Mouse (Mus musculus) liver, embryonic 14.5 days (tissue): ENCODE results near the gene Ccdc159. TPM values are rescaled to one million over a fixed set of nuclear protein-coding genes. Genes with fewer than 3 reads are reported as not detected.

Experiments
- ATAC-seq: fragments of 200-750 bp; cut with Nextera tagmentation; 2 replicates; pipeline ENCODE4 v1.8.0; 2017; ENCODE audit warnings: moderate number of reproducible peaks, mild to moderate bottlenecking, moderate library complexity; ENCODE audit not compliant: insufficient read depth
- DNase-seq, 3 experiments: peaks; one replicate each; pipeline ENCODE4 v3.0.0-alpha.2; 2012 to 2013; ENCODE audit warnings: low read depth in 3 of 3, low spot score in 3 of 3
- H3K27ac ChIP-seq: fragments of 300-500 bp; sonication (generic); 2 replicates; pipeline ENCODE4 v1.5.1; 2014; ENCODE audit warnings: moderate library complexity, mild to moderate bottlenecking, control low read depth, inconsistent platforms
- H3K27me3 ChIP-seq: fragments of 300-500 bp; sonication (generic); 2 replicates; pipeline ENCODE4 v1.6.1; 2014; ENCODE audit warnings: mild to moderate bottlenecking, low read length, moderate library complexity; ENCODE audit not compliant: control insufficient read depth, insufficient read depth
- H3K36me3 ChIP-seq: fragments of 300-500 bp; sonication (generic); replicated peaks from 2 replicates; pipeline ENCODE4 v1.6.1; 2014; ENCODE audit warnings: low read depth; ENCODE audit not compliant: control insufficient read depth, insufficient read depth
- H3K4me1 ChIP-seq, 2 experiments: fragments of 200-500 bp in 1 of 2; fragments of 300-500 bp in 1 of 2; sonication (generic) in 1 of 2; replicated peaks; 2 replicates each; pipeline ENCODE4 v1.6.1; 2012 to 2014; ENCODE audit warnings: antibody characterized with exemption in 1 of 2, inconsistent platforms in 1 of 2, low read length in 1 of 2; ENCODE audit not compliant: control insufficient read depth in 2 of 2, insufficient read depth in 2 of 2
- H3K4me2 ChIP-seq: fragments of 300-500 bp; sonication (generic); 2 replicates; pipeline ENCODE4 v1.6.1; 2014; ENCODE audit warnings: low read depth, mild to moderate bottlenecking, control low read depth, moderate library complexity
- H3K4me3 ChIP-seq, 2 experiments: fragments of 200-500 bp in 1 of 2; fragments of 300-500 bp in 1 of 2; sonication (generic) in 1 of 2; 2 replicates each; pipeline ENCODE4 v1.5.1; 2012 to 2014; ENCODE audit warnings: low read depth in 2 of 2, low read length in 2 of 2, mild to moderate bottlenecking in 2 of 2, control low read depth in 1 of 2, inconsistent platforms in 1 of 2, moderate library complexity in 1 of 2; ENCODE audit not compliant: insufficient read depth in 1 of 2
- H3K9ac ChIP-seq: fragments of 300-500 bp; sonication (generic); replicated peaks from 2 replicates; pipeline ENCODE4 v1.6.1; 2014; ENCODE audit warnings: mild to moderate bottlenecking, control low read depth, moderate library complexity
- H3K9me3 ChIP-seq: fragments of 300-500 bp; sonication (generic); 2 replicates; pipeline ENCODE4 v1.6.1; 2016; ENCODE audit warnings: low read length, mixed read lengths; ENCODE audit not compliant: control insufficient read depth
- CTCF ChIP-seq: IDR thresholded peaks from 2 replicates; pipeline ENCODE4 v1.5.1; 2016; ENCODE audit warnings: antibody characterized with exemption, low read depth, control low read depth
- EP300 ChIP-seq: IDR thresholded peaks from 2 replicates; pipeline ENCODE4 v1.6.1; 2016; ENCODE audit warnings: antibody characterized with exemption, low read depth
- whole genome bisulfite sequencing: fragments of 180-500 bp; shearing (Covaris S2); extraction: QIAGEN DNeasy Blood & Tissue Kit; methylation state at CpG from one replicate; pipeline ENCODE4 v1.1.7; 2014; ENCODE audit not compliant: insufficient replicate concordance; 5-methylcytosine and 5-hydroxymethylcytosine counted together
- polyA plus RNA-seq, 2 experiments: library from polyadenylated mRNA; depleted of rRNA in 1 of 2; stranded (reverse) in 1 of 2; unstranded in 1 of 2; fragments of >200 nt; fragmentation: Nextera tagmentation in 1 of 2; extraction: Ambion mirVana in 1 of 2; gene quantifications; 2 replicates each; pipeline versions ENCODE4 v1.2.1 to v1.2.3; 2012 to 2014

The Ccdc159 gene
- polyA plus RNA-seq, 2 experiments: 0.52 to 1.4 TPM

DNA sequence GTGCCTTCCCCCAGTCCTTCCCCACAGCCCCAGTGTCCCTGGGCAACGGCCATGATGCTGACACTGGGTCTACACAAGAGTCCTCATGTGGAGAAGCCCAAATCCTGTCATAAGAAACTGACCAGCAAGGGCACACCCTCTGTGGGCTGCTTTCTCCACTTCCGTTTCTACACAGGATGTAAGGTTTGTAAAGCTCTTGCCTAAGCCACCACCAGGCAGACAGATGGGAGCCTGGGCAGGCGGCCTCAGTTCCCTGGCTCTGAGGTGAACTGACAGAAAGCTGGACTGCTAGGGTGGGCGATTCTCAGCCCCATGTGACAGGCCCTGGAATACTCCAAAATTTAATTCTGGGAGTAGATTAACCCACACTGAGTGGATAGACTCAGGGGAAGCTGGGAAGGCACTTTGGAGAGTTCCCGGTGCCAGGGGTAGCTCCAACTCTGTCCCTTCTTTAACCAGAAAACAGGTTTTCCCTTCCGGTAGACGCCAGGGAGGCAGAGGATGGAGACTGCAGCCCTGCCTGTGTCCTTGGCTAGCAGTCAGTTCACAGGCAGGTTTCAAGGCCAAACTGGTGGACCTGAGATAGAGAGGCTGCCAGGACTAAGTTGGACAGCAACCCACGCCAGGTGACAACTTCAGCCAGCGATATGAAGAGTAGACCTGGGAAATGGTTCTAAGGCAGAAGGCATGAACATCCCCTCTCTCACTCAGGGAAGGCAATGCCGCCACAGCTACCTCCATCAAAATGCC, 17.6 kb upstream of the Ccdc159 start:
- Histone ChIP-seq H3K4me1 (0 out of 4 replicates have a peak, but pooled peaks cover 0 to 1% of the 10 kb centered on the region in 2 experiments), H3K36me3 (no peaks in the 10 kb centered on the region), H3K9me3 (no peaks in the 10 kb centered on the region), H3K4me3 (no peak overlapping the region), H3K4me2 (no peak overlapping the region), H3K27ac (no peak overlapping the region), H3K27me3 (no peaks in the 10 kb centered on the region), H3K9ac (no peak overlapping the region)
- ATAC-seq: no peak
- TF ChIP-seq EP300 (no peak), CTCF (no peak)
- DNase-seq: no peak
- 53% methylated on average over 10 of the region's 10 CpGs for WGBS

- no peak overlapping the region for H3K27ac ChIP-seq
- 47% methylated on average over 3 of the region's 3 CpGs for whole genome bisulfite sequencing
- ATAC-seq: no peak
Measured at GRCm38 (mm10) chr9:21916851-21917492, 10.3 kb upstream of the Ccdc159 start.

DNA sequence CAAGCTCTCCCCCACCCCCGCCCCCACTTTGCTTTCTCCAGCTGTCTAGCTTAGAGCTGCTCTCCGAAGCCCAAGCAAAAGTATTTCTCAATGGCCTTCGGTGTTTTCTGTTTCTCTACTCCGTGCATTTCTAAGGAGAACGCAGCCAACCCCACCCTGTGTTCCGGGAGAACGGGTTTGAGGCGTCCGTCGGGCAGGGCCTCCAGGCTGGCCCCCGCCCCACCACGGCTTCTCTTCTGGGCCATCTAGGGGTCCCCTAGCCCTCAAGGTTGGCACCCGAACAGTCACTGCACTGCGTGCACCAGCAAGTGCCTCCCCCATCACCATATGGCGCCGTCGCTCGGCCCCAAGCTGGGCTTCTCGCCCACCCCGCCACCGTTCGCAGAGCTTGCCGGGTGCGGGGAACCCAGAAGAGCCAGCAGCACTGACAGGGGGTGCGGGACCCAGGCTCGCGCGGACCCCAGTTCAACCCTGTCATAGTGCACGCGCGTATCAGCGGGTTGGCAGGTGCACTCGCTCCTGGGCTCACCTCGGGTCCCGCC, 9.7 kb upstream of the Ccdc159 start:
- Histone ChIP-seq H3K9me3 (no peaks in the 10 kb centered on the region), H3K27me3 (peaks cover 2% of the 10 kb centered on the region; the same call in 1 of the 2 replicates), H3K9ac (peak overlapping the region; percentile 58), H3K4me3 (peak overlapping the region; percentile 58 to 59), H3K4me2 (peak overlapping the region; percentile 84), H3K4me1 (peaks cover 4 to 5% of the 10 kb centered on the region in 2 experiments; a peak in 2 of 4 replicates), H3K27ac (no peak overlapping the region), H3K36me3 (no peaks in the 10 kb centered on the region)
- no peak for DNase-seq
- TF ChIP-seq CTCF (no peak), EP300 (no peak)
- ATAC-seq: peak; percentile 30; the same call in 1 of the 2 replicates
- 1% methylated on average over 35 of the region's 35 CpGs for WGBS

More at GRCm38 (mm10) chr9:21916851-21917492, 10.3 kb upstream of the Ccdc159 start:
- Histone ChIP-seq H3K27me3 (peaks cover 2% of the 10 kb centered on the region; the same call in 1 of the 2 replicates), H3K9ac (no peak overlapping the region; the same call in 1 of the 2 replicates), H3K4me1 (peaks cover 4 to 5% of the 10 kb centered on the region in 2 experiments; a peak in 2 of 4 replicates), H3K4me2 (peak overlapping the region; percentile 84), H3K9me3 (no peaks in the 10 kb centered on the region), H3K36me3 (no peaks in the 10 kb centered on the region), H3K4me3 (peak overlapping the region; percentile 58 to 59; a peak in 3 of 4 replicates)
- DNase-seq: no peak
- TF ChIP-seq EP300 (no peak), CTCF (no peak)

GRCm38 (mm10) chr9:21918035-21918592, 9.2 kb upstream of the Ccdc159 start, which contains the start of gene Rab3d:
Rab3d (minus strand) TSS chr9:21918192.
- Histone ChIP-seq H3K4me3 (peak within 1 kb of the TSS; percentile 58 to 59), H3K27ac (no peak within 1 kb of the TSS), H3K36me3 (no peaks in the 10 kb centered on the region), H3K9me3 (no peaks in the 10 kb centered on the region), H3K9ac (peak within 1 kb of the TSS; percentile 58), H3K4me2 (peak within 1 kb of the TSS; percentile 84), H3K4me1 (peaks cover 4 to 5% of the 10 kb centered on the region in 2 experiments; a peak in 2 of 4 replicates), H3K27me3 (peaks cover 2% of the 10 kb centered on the region; the same call in 1 of the 2 replicates)
- TF ChIP-seq CTCF (no peak), EP300 (no peak)
- DNase-seq: peak; percentile 90 to 92 (median 92)
- peak; percentile 93 for ATAC-seq
- under 1% methylated on average over 36 of the region's 36 CpGs for whole genome bisulfite sequencing
